Mouse (Mus musculus) stomach, embryonic 14.5 days (tissue): ENCODE measurements around the gene Dolpp1. TPM values are rescaled to one million over a fixed set of nuclear protein-coding genes. Genes with fewer than 3 reads are reported as not detected.

ENCODE experiments used
- ATAC-seq: fragments of 200-750 bp; cut with Nextera tagmentation; 2 replicates; pipeline ENCODE4 v1.8.0; 2017; ENCODE audit warnings: low read depth, moderate TSS enrichment; ENCODE audit not compliant: insufficient number of reproducible peaks, insufficient read depth, low FRiP score
- H3K27ac ChIP-seq: fragments of 300-500 bp; sonication (generic); 2 replicates; pipeline ENCODE4 v1.5.1; 2014; ENCODE audit warnings: mild to moderate bottlenecking, low read length, moderate library complexity, mixed read lengths
- H3K27me3 ChIP-seq: fragments of 300-500 bp; sonication (generic); 2 replicates; pipeline ENCODE4 v1.6.1; 2014; ENCODE audit warnings: low read length, control low read depth, mixed read lengths; ENCODE audit not compliant: control insufficient read depth, insufficient read depth
- H3K36me3 ChIP-seq: fragments of 300-500 bp; sonication (generic); 2 replicates; pipeline ENCODE4 v1.6.1; 2014; ENCODE audit warnings: mild to moderate bottlenecking, control low read depth, low read length, moderate library complexity, mixed read lengths; ENCODE audit not compliant: control insufficient read depth, insufficient read depth
- H3K4me1 ChIP-seq: fragments of 300-500 bp; sonication (generic); 2 replicates; pipeline ENCODE4 v1.6.1; 2014; ENCODE audit warnings: low read length, control low read depth, mixed read lengths; ENCODE audit not compliant: control insufficient read depth, insufficient read depth
- H3K4me2 ChIP-seq: fragments of 300-500 bp; sonication (generic); replicated peaks from 2 replicates; pipeline ENCODE4 v1.6.1; 2014; ENCODE audit warnings: low read depth, low read length, control low read depth
- H3K4me3 ChIP-seq: fragments of 300-500 bp; sonication (generic); 2 replicates; pipeline ENCODE4 v1.5.1; 2014; ENCODE audit warnings: low read depth, low read length, control low read depth
- H3K9ac ChIP-seq: fragments of 300-500 bp; sonication (generic); replicated peaks from 2 replicates; pipeline ENCODE4 v1.6.1; 2014; ENCODE audit warnings: low read depth, mild to moderate bottlenecking, control low read depth, low read length, moderate library complexity, mixed read lengths
- H3K9me3 ChIP-seq: fragments of 300-500 bp; sonication (generic); 2 replicates; pipeline ENCODE4 v1.6.1; 2016; ENCODE audit warnings: low read depth, low read length, control low read depth; ENCODE audit not compliant: control insufficient read depth
- WGBS: fragments of 180-500 bp; shearing (Covaris S2); extraction: QIAGEN DNeasy Blood & Tissue Kit; methylation state at CpG from one replicate; pipeline ENCODE4 v1.1.7; 2014; 5-methylcytosine and 5-hydroxymethylcytosine counted together
- polyA plus RNA-seq: library from polyadenylated mRNA; unstranded; fragments of >200 nt; fragmentation: Nextera tagmentation; extraction: Ambion mirVana; gene quantifications from 2 replicates; pipeline ENCODE4 v1.2.1, GENCODE M21; 2014

The Dolpp1 gene
- polyA plus RNA-seq, 1 experiment from 2014 or later, result 35.8 TPM

DNA sequence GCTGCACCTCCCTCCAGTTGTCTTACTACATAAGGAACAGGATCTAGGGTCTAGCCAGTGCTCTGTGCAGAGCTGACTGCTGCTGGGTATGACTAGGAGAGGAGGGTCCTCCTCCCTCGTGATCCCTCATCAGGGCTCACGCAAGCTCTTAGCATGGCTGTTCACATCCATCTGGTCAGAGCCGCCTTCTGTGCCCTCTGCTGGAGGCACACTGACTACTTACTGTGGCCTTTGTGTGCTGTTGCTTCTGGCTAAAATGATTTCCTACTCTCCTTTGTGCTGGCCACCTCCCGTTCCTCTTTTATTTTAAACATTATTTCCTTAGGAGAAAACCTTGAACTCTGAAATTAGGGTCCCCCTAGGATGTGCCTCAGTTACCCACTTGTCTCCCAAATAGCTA lies 44.8 kb downstream of the Dolpp1 start:
- Histone ChIP-seq H3K27me3 (no peaks in the 10 kb centered on the region), H3K27ac (no peak overlapping the region), H3K9ac (no peak overlapping the region), H3K4me3 (no peak overlapping the region), H3K9me3 (no peaks in the 10 kb centered on the region), H3K36me3 (peaks cover 46% of the 10 kb centered on the region), H3K4me2 (no peak overlapping the region), H3K4me1 (peaks cover 24% of the 10 kb centered on the region)
- ATAC-seq, result no peak
- 83% methylated on average over 4 of the region's 4 CpGs for WGBS

DNA sequence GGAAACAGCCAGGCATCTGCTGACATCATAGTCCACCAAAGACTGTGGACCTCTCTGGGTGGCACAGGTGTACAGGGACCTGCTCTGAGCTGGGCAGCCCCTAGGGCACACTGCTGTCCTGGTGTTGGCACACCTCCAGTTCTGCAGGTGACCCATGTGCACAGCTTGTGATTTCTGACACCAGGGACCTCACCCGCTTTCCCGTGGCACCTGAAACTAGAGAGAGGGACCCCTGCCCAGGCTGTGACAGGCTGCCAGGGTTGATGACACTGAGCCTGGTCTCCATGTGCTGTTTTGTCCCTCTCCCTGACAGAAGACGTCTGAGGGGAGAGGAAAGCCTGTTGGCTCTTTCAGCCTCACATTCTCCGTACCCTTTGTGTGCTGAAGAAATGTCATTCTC lies 45.7 kb downstream of the Dolpp1 start:
- H3K4me1 ChIP-seq, result peaks cover 32% of the 10 kb centered on the region
- H3K4me2 ChIP-seq, result no peak overlapping the region
- 0 out of 2 replicates have a peak overlapping the region, but pooled peaks have one; percentile 10 for H3K9ac ChIP-seq
- no peak for ATAC-seq
- peaks cover 37% of the 10 kb centered on the region for H3K36me3 ChIP-seq
- no peak overlapping the region for H3K27ac ChIP-seq
- no peaks in the 10 kb centered on the region for H3K9me3 ChIP-seq
- no peaks in the 10 kb centered on the region for H3K27me3 ChIP-seq
- 94% methylated on average over 4 of the region's 4 CpGs for WGBS
- no peak overlapping the region for H3K4me3 ChIP-seq

DNA sequence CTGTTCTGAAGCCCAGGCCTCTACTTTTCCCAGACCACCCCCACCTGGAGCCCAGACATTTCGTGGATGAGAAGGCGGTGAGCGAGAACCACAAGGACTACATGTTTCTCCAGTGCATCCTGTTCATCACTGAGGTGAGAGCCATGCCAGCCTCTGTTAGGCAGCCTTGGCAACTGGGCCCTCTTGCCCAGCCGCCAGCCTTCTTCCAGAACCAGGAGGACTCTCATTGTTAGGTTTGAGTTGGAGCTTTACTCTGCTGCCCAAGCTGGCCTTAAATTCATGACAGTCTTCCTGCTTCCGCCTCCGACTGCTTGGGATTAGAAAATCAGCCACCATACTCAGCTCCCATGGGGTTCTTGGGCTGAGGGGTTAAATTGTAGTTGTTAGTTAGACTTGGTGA lies 47.6 kb downstream of the Dolpp1 start:
- peaks cover 34% of the 10 kb centered on the region for H3K36me3 ChIP-seq
- peaks cover 50% of the 10 kb centered on the region for H3K4me1 ChIP-seq
- no peak overlapping the region for H3K9ac ChIP-seq

DNA sequence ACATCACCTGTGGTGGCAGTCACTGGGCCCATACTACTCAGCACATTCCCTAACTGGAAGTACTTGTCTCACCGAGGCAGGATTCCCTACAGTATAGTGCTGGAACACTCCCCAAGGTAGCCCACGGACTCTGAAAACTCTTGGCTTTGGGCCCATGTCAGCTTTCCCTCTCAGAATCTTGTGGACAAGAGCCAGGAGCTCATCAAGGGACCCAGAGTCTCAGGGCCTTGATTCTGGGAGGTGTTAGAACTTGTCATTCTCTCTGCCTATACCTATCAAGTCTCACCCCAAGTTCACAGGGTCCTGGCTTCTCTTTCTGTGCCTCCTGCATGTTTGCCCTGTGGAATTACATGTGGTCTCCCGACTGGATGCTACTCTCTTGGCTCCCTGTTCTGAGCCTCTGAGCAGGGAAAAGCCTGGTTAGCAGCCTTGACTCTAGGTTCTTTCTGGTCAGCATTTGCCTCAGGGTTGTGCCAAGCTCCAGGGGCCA lies 48.2 kb downstream of the Dolpp1 start:
- no peaks in the 10 kb centered on the region for H3K9me3 ChIP-seq
- peaks cover 56% of the 10 kb centered on the region for H3K4me1 ChIP-seq
- 29% methylated on average over 3 of the region's 3 CpGs for WGBS
- H3K27me3 ChIP-seq, result no peaks in the 10 kb centered on the region
- H3K9ac ChIP-seq, result no peak overlapping the region
- H3K27ac ChIP-seq, result peak overlapping the region; percentile 100
- H3K4me3 ChIP-seq, result no peak overlapping the region
- ATAC-seq, result no peak
- H3K36me3 ChIP-seq, result peaks cover 36% of the 10 kb centered on the region
- no peak overlapping the region for H3K4me2 ChIP-seq

More for the DNA sequence above, 47.6 kb downstream of the Dolpp1 start:
- 96% methylated on average over 6 of the region's 6 CpGs for WGBS
- no peaks in the 10 kb centered on the region for H3K9me3 ChIP-seq
- no peak overlapping the region for H3K4me3 ChIP-seq
- no peak for ATAC-seq
- H3K27me3 ChIP-seq, result no peaks in the 10 kb centered on the region
- peak overlapping the region; percentile 100; the same call in 1 of the 2 replicates for H3K27ac ChIP-seq
- H3K4me2 ChIP-seq, result no peak overlapping the region

DNA sequence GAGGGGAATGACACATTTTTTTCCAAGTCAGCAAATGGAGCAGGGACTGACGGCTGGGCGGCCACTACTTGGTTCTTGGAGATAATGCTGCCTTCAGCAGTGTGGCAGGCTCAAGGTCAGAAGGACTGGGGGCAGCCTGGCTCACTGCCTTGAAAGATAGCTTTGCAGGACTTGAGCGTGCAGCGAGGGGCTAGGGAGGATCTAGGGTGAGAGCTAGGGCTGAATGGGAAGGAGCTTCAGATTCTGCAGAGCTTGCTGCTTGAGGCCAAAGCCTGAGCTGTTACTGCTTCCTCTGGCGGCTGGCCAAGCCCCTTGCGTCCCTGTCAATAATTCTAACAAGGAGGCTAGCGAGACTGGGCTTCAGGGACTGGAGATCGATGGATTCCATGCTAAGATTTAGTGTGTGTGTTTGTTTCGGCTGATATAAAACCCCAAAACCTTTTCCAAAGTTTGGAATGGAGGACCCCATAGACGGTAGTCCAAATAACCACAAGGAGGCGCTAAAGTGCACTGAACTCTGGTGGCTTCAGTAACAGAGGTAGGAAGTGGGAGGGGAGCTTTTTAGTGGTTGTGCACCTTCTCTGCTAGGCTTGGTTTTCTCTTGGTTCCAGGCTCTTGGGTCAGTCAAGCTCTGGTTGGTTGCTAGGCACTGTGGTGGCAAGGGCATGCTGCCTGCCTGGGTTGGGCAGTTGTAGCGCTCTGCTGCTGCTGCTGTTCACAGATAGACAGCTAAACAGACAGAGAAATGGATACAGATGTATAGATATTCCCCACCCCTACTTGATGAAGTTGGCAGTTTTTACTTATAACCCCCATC lies 48.9 kb downstream of the Dolpp1 start:
- Histone ChIP-seq H3K9ac (no peak overlapping the region; the same call in 1 of the 2 replicates), H3K27me3 (no peaks in the 10 kb centered on the region), H3K9me3 (no peaks in the 10 kb centered on the region), H3K4me1 (peaks cover 62% of the 10 kb centered on the region), H3K4me2 (peak overlapping the region; percentile 74), H3K27ac (peak overlapping the region; percentile 100), H3K4me3 (no peak overlapping the region), H3K36me3 (peaks cover 38% of the 10 kb centered on the region)
- peak; percentile 38 for ATAC-seq
- WGBS, result 9% methylated on average over 12 of the region's 12 CpGs

DNA sequence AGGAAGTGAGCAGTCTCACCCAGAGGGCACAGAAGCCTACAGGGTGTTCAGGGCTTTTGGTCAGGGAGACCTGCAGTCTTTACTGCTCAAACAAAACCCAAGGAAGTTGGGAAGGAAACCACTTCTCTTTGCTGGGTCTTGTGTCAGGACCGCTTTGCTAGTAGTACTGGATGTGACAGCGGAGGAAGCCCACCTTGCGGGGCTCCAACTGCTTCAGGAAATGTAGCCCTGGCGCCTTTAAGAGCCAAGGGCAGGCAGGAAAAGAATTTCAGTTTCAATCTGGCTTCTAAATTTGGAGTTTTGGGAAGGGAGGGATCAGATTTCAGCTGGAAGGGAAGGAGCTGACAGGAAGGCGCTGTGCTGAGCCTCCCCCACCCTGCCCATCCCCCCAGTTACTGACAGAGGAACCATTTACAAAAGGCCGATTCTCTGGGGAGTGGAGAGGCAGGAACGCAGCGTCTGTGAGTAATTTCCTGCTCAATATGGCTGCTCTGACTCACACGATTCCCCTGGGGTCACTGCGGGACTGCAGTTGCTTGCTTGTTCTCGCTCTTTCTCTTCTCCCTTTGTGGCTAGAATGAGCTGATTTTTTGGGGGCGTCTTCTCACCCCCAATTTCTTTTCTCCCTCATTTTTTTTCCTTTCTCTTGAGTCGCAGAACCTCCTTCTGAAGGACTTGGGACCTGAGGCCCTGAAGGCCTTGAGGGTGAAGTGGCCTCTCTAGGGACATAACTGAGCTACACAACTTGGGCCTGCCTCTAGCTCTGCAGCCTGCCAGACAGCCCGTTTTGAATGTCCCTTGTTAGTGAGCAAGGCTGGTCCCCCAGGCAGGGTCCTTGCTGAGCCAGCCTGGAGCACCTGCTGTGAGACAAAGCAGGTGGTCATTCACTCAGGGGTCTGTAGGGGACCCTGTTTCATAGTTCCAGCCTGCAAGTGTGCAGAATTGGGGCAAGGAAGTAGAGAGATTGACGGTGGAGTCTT lies 49.8 kb downstream of the Dolpp1 start:
- WGBS, result 5% methylated on average over 15 of the region's 15 CpGs
- Histone ChIP-seq H3K36me3 (peaks cover 45% of the 10 kb centered on the region), H3K4me3 (peak overlapping the region; percentile 16), H3K27me3 (no peaks in the 10 kb centered on the region), H3K4me2 (peak overlapping the region; percentile 74), H3K9me3 (no peaks in the 10 kb centered on the region), H3K27ac (peak overlapping the region; percentile 100), H3K9ac (peak overlapping the region; percentile 34), H3K4me1 (peaks cover 65% of the 10 kb centered on the region)
- peak; percentile 62 for ATAC-seq

DNA sequence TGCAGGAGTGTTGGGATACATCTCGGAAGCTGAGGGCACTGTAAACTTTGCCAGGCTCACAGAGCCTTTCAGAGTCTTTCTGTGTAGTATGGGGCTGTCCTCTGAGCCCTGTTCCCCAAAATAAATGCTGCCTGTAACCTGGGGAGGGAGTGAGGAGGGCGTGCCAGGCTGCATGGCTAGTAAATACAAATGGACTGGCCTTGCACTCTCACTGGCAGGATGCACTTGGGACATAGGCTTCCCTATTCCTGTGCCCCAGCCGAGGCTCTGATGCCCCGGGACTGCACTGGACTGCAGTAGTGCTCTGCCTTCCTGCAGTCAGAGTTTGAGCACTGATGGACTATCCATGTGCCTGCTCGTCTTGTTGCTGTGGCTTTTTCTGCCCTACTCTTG lies 50.4 kb downstream of the Dolpp1 start:
- Histone ChIP-seq H3K4me1 (peaks cover 65% of the 10 kb centered on the region), H3K27ac (peak overlapping the region; percentile 100), H3K9ac (peak overlapping the region; percentile 34), H3K4me2 (peak overlapping the region; percentile 74), H3K36me3 (peaks cover 51% of the 10 kb centered on the region), H3K9me3 (no peaks in the 10 kb centered on the region), H3K4me3 (peak overlapping the region; percentile 16), H3K27me3 (no peaks in the 10 kb centered on the region)
- no peak for ATAC-seq
- 32% methylated on average over 5 of the region's 5 CpGs for WGBS

DNA sequence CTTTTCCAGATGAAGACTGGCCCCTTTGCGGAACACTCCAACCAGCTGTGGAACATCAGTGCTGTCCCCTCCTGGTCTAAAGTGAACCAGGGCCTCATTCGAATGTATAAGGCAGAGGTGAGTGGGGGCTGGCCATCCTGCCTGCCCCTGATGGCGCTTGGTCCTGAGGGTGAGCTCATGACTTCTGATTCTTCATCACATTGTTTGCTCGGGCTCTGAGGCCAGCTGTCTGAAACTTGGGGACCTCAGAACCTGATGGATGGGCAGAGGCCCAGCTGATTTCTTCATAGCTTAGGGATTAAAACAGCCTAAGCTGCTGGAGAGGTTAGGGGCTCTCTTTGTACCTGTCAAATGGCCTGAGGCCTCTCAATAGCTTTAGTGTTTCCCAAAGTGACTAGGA lies 51.2 kb downstream of the Dolpp1 start:
- Histone ChIP-seq H3K36me3 (peaks cover 51% of the 10 kb centered on the region), H3K27me3 (no peaks in the 10 kb centered on the region), H3K9ac (peak overlapping the region; percentile 34), H3K4me2 (peak overlapping the region; percentile 74), H3K27ac (peak overlapping the region; percentile 100), H3K4me3 (peak overlapping the region; percentile 16), H3K9me3 (no peaks in the 10 kb centered on the region), H3K4me1 (peaks cover 65% of the 10 kb centered on the region)
- ATAC-seq, result no peak
- WGBS, result 26% methylated on average over 4 of the region's 4 CpGs
